In the genomic region with DNA sequence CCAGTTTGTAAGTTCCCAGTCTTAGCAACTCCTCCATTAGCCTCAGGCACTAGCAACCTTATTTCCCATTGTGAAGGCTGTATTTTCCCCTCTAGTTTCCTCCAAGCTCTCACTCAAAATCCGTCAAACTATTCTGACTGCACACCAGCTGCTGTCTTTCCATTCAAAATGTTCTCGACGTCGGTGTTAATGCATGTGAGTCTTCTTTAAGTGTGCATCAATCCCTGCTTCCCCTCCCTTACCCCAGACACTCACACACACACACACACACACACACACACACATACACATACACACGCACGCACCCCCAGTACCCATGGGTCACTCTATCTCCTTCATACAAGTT, we compare ENCODE assay signal across 8 mouse cellular contexts. TPM values are rescaled to one million over a fixed set of nuclear protein-coding genes. Genes with fewer than 3 reads are reported as not detected.
DNase-seq lines count a peak whose midpoint lies in the region; ATAC-seq and TF ChIP-seq lines count a peak whose summit lies in the region.

No protein-coding gene starts in this region.

- no peak for ATAC-seq in heart, postnatal 0 days (ENCODE audit: insufficient read depth, low read depth)
- ATAC-seq in hindbrain, embryonic 11.5 days (ENCODE audit: low FRiP score) = no peak
- no peak for ATAC-seq in midbrain, embryonic 12.5 days (ENCODE audit: low FRiP score, low read depth)

- DNase-seq in heart, postnatal 0 days (ENCODE audit: low spot score) = no peak
- DNase-seq in heart, postnatal 25 days (ENCODE audit: low spot score) = no peak
- peak; percentile 39 for DNase-seq in NIH3T3 (ENCODE audit: low read depth)
- no peak for DNase-seq in hindbrain, embryonic 11.5 days (ENCODE audit: low spot score)
- no peak for DNase-seq in retina, embryonic 14.5 days (ENCODE audit: low spot score)
- no peak for DNase-seq in urinary bladder, postnatal 4 days (ENCODE audit: low spot score in 2 of 2)
- DNase-seq in urinary bladder, adult 18-20 months (ENCODE audit: low spot score in 2 of 2) = no peak

- no peaks in the 10 kb centered on the region for H3K36me3 ChIP-seq in heart, postnatal 0 days (replicated peaks; ENCODE audit: control insufficient read depth, insufficient read depth, low read length)
- no peaks in the 10 kb centered on the region for H3K36me3 ChIP-seq in hindbrain, embryonic 11.5 days (ENCODE audit: control insufficient read depth, insufficient read depth, low read length)
- no peaks in the 10 kb centered on the region for H3K36me3 ChIP-seq in midbrain, embryonic 12.5 days

- no peak for TF ChIP-seq CTCF in heart, postnatal 0 days (IDR thresholded peaks at IDR 0.05; ENCODE audit: low read depth)

- H3K27me3 ChIP-seq in heart, postnatal 0 days (ENCODE audit: control insufficient read depth, insufficient read depth, low read length) = no peaks in the 10 kb centered on the region
- no peaks in the 10 kb centered on the region for H3K27me3 ChIP-seq in hindbrain, embryonic 11.5 days (ENCODE audit: control insufficient read depth, insufficient read depth, low read length)
- no peaks in the 10 kb centered on the region for H3K27me3 ChIP-seq in midbrain, embryonic 12.5 days

- H3K4me2 ChIP-seq in heart, postnatal 0 days (ENCODE audit: low read depth, low read length) = peak overlapping the region; percentile 98
- peak overlapping the region; percentile 63 for H3K4me2 ChIP-seq in hindbrain, embryonic 11.5 days (replicated peaks; ENCODE audit: low read depth, low read length)
- H3K4me2 ChIP-seq in midbrain, embryonic 12.5 days (replicated peaks) = peak overlapping the region; percentile 87

- no peaks in the 10 kb centered on the region for H3K9me3 ChIP-seq in heart, postnatal 0 days (replicated peaks; ENCODE audit: control insufficient read depth, low read length)
- H3K9me3 ChIP-seq in hindbrain, embryonic 11.5 days (ENCODE audit: control insufficient read depth, low read length) = no peaks in the 10 kb centered on the region
- no peaks in the 10 kb centered on the region for H3K9me3 ChIP-seq in midbrain, embryonic 12.5 days

- TF ChIP-seq EP300 in heart, postnatal 0 days (IDR thresholded peaks at IDR 0.05; ENCODE audit: low read depth) = no peak

- intact Hi-C loops in heart, postnatal 25 days (cut with DNase I) = loop anchor here (5.0 to 10.0 kb wide), 3 partner anchors 109 to 377 kb away; a partner anchor contains a TSS

- peaks cover 13% of the 10 kb centered on the region for H3K4me1 ChIP-seq in heart, postnatal 0 days (ENCODE audit: control insufficient read depth, insufficient read depth)
- no peaks in the 10 kb centered on the region for H3K4me1 ChIP-seq in hindbrain, embryonic 11.5 days (replicated peaks; ENCODE audit: control insufficient read depth, insufficient read depth, low read length)
- H3K4me1 ChIP-seq in midbrain, embryonic 12.5 days = peaks cover 14% of the 10 kb centered on the region

- 1% methylated on average over 6 of the region's 6 CpGs for WGBS in heart, postnatal 0 days
- 6% methylated on average over 6 of the region's 6 CpGs for WGBS in hindbrain, embryonic 11.5 days
- WGBS in midbrain, embryonic 12.5 days = 4% methylated on average over 6 of the region's 6 CpGs

- H3K4me3 ChIP-seq in heart, postnatal 0 days (ENCODE audit: low read depth, low read length) = peak overlapping the region; percentile 100
- peak overlapping the region; percentile 82 for H3K4me3 ChIP-seq in hindbrain, embryonic 11.5 days (ENCODE audit: low read depth, low read length)
- H3K4me3 ChIP-seq in midbrain, embryonic 12.5 days = peak overlapping the region; percentile 82

- H3K27ac ChIP-seq in heart, postnatal 0 days (ENCODE audit: low read depth) = 0 out of 2 replicates have a peak overlapping the region, but pooled peaks have one; percentile 25
- H3K27ac ChIP-seq in hindbrain, embryonic 11.5 days (ENCODE audit: low read depth, low read length) = 0 out of 2 replicates have a peak overlapping the region, but pooled peaks have one; percentile 98
- peak overlapping the region; percentile 98 for H3K27ac ChIP-seq in midbrain, embryonic 12.5 days (replicated peaks)

- peak overlapping the region; percentile 96 for H3K9ac ChIP-seq in heart, postnatal 0 days (replicated peaks; ENCODE audit: low read depth, low read length)
- peak overlapping the region; percentile 87 for H3K9ac ChIP-seq in hindbrain, embryonic 11.5 days (ENCODE audit: low read depth, low read length)
- peak overlapping the region; percentile 91 for H3K9ac ChIP-seq in midbrain, embryonic 12.5 days (replicated peaks)

RNA-seq across cellular contexts. Expression of a gene that starts 1.1 kb away (rescaled TPM):
- total RNA-seq in heart, postnatal 0 days (2014; rRNA removed; ENCODE audit: low replicate concordance) = 30.9 and 46.0 TPM in 2 replicates
- polyA plus RNA-seq in heart, postnatal 0 days (2015; fragmentation: Nextera tagmentation; extraction: Ambion mirVana) = 12.5 and 13.5 TPM in 2 replicates
- 10 to 100 TPM; 36.0 to 43.6 TPM for total RNA-seq in heart, postnatal 25 days (2021)
- polyA plus RNA-seq in hindbrain, embryonic 11.5 days (2014; fragmentation: Nextera tagmentation; extraction: Ambion mirVana) = 45.4 and 49.4 TPM in 2 replicates
- polyA plus RNA-seq in midbrain, embryonic 12.5 days (2016; fragmentation: Nextera tagmentation; extraction: Ambion mirVana) = 38.0 and 42.5 TPM in 2 replicates

RNA-seq across cellular contexts. Expression of a gene that starts 53.4 kb away (rescaled TPM):
- 0.15 and 0.69 TPM in 2 replicates for total RNA-seq in heart, postnatal 0 days (2014; rRNA removed; ENCODE audit: low replicate concordance)
- 0.47 and 0.57 TPM in 2 replicates for polyA plus RNA-seq in heart, postnatal 0 days (2015; fragmentation: Nextera tagmentation; extraction: Ambion mirVana)
- total RNA-seq in heart, postnatal 25 days (2021) = under 1 TPM; 0.31 to 0.47 TPM
- polyA plus RNA-seq in hindbrain, embryonic 11.5 days (2014; fragmentation: Nextera tagmentation; extraction: Ambion mirVana) = 28.9 and 36.7 TPM in 2 replicates
- 26.9 and 28.3 TPM in 2 replicates for polyA plus RNA-seq in midbrain, embryonic 12.5 days (2016; fragmentation: Nextera tagmentation; extraction: Ambion mirVana)

Comparison
In these comparisons a context has a peak if more than half of its experiments do, and no peak if none do; other contexts are left out.
1. H3K27ac ChIP-seq: peak in every context shown above with its lines; median percentile 98 in hindbrain, embryonic 11.5 days; 98 in midbrain, embryonic 12.5 days; 25 in heart, postnatal 0 days.
2. RNA of a gene that starts 53.4 kb away (polyA plus RNA-seq): 28.9 to 36.7 TPM in hindbrain, embryonic 11.5 days and 26.9 to 28.3 TPM in midbrain, embryonic 12.5 days; 0.47 to 0.57 TPM in heart, postnatal 0 days; every median in the first group is over 10 times any median in the second.
3. Peak in every context shown above with its lines, with median percentiles within 50 percentile points of each other: H3K4me2 ChIP-seq, H3K4me3 ChIP-seq and H3K9ac ChIP-seq.